Mouse (Mus musculus): ENCODE data around the gene Otub1. TPM values are rescaled to one million over a fixed set of nuclear protein-coding genes. Genes with fewer than 3 reads are reported as not detected.
A peak's percentile ranks its signal among the peaks of the same experiment; 100 is the strongest.

Gene Otub1
- total RNA-seq, 2 experiments from 2014 or later, result 291 to 300 TPM

GRCm38 (mm10) chr19:7212216-7212615, 6.1 kb upstream of the Otub1 start:
- no peak for DNase-seq (ENCODE audit: extremely low spot score in 1 of 2, low spot score in 1 of 2)

GRCm38 (mm10) chr19:7209907-7210646, 4.0 kb upstream of the Otub1 start:
- DNase-seq (ENCODE audit: extremely low spot score in 1 of 2, low spot score in 1 of 2), result no peak

DNA sequence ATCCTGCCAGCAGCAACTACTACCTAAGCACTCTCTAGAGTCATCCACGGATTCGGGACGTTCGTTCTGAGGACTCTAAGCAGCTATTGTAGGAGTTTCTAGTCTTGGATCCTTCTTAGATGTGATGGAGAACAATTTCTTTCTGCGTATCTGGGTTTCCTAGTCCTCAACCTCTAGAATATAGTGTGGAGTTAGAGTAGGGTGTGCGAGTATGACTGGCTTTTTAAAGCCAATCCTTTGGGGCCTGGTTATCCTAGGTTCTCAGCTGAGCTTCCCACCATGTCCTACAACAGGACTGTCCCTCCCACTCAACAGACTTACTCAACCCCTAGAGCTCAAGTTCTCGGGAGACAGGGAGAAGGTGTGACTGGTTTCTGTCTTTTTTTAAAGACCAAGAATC, 790 bp downstream of the Otub1 start:
- DNase-seq (ENCODE audit: extremely low spot score in 1 of 2, low spot score in 1 of 2), result no peak

DNA sequence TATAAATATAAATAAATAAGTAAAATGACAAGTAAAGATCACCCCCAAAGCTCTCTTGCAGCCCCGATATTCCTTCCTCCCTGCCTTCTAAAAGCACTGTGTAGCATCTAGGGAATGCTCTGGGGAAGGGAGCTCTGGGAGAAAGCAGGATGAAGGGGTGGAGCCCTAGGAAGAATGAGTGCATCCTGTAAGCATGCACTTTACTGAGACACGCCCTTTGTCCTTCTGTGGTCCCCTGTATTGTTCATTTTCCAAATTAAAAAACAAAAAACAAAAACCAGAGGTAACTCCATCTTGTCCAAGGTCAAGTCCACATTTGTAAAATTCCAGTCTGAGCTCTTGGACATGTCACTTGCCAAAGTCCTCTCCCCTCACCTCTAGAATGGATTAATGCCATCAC, 1.2 kb downstream of the Otub1 start:
- no peak for DNase-seq (ENCODE audit: extremely low spot score in 1 of 2, low spot score in 1 of 2)

DNA sequence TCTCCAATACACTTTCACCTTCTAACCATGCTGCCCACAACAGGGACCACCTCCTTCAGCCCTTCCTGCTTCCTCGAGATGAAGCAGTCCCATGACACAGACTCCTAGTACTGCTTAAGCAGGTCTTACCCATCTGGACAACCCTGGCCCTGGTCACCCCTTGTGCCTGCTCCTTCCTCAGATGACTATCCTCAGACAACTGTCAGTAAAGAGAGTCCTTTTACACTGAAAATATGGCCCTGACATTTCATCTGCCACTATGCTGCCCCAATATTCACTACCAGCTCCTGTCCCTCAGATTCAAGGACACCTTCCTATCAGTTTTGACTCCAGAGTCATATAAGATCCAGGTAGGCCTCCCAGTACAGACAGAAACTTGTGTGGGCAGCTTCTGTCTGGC, 5.7 kb downstream of the Otub1 start:
- DNase-seq (ENCODE audit: extremely low spot score in 1 of 2, low spot score in 1 of 2), result no peak

- DNase-seq (ENCODE audit: extremely low spot score in 1 of 2, low spot score in 1 of 2), result no peak
Observed at GRCm38 (mm10) chr19:7199089-7199488, 7.0 kb downstream of the Otub1 start.

- DNase-seq (ENCODE audit: extremely low spot score in 1 of 2, low spot score in 1 of 2), result no peak
Observed at GRCm38 (mm10) chr19:7197445-7197844, 8.7 kb downstream of the Otub1 start.

DNA sequence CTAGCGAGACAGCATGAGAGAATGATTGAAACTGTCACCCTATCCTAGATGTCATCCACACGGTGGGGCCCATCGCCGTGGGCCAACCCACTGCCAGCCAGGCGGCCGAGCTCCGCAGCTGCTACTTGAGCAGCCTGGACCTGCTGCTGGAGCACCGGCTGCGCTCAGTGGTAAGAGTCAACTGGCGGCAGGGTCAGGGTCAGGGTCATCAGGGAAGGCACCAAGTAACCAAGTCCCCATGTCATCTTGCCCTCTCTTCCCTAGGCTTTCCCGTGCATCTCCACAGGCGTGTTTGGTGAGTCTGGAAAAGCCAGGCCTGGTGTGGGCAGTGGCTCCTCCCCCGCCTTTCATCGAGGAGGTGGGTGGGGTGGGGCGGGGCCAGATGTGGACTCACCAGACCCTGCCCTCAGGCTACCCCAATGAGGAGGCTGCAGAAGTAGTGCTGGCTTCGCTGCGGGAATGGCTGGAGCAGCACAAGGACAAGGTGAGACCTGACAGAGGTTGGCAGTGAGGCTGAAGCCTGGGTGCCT, 9.3 kb downstream of the Otub1 start:
- DNase-seq (ENCODE audit: extremely low spot score in 1 of 2, low spot score in 1 of 2), result no peak

DNA sequence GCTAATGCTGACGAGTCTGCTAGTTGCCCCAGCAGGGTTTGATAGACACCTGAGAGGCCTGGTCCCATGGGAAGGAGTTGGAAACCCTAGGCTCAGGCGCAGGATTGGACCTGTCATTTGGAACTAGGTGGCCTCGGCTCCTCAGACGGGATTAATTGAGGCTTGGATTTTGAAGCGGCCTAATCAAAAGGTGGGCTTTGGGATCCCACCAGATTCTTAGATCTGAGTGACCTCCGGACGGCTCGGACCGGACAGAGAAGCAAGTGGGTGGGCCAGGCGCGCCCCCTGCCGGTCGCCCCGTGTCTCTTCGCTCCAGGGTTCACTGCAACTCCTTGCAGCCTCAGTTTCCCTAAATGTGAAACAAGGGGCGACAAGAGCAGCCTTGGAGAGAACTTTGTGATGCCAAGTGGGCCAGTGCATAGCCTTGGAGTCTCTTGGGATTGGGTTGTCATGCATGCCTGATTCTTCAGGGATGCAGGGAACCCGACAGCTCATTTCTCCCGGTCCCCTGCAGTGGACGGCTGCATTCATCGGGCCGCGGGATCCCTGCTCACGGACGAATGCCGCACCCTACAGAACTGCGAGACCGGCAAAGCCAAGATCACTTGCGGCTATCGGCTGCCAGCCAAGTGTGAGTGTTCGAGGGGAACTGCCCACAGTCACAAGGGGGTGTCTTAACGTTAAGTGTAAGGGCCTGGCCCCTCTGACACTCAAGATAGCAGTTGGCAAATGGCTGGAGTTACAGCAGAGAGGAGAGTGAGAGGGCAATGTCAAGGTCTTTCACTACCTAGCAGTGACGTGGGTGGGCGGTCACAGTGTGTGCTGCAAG, 10.0 kb downstream of the Otub1 start:
- DNase-seq (ENCODE audit: extremely low spot score in 1 of 2, low spot score in 1 of 2), result peak; percentile 68 to 75

- DNase-seq (ENCODE audit: extremely low spot score in 1 of 2, low spot score in 1 of 2), result no peak
Observed at GRCm38 (mm10) chr19:7192561-7192967, 13.6 kb downstream of the Otub1 start.

DNA sequence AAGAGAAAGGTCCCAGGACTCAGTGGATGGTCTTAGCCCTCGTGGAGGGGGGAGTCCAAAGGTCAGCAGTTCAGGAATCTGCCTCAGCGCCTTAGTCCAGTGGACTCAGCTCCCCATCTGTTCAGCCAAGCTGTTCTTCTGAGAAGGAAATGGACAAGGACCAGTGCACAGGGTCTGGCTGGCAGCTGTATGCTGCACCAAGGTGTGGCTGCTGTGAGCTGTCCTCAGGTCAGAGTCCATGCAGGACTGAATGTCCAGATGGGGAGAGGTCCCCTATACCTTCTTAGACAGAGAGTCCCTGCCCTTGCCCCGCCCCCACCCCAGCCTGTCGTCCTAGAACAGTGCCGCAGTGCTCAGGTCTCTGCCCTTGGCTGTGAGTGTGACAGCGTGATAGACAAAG, 14.5 kb downstream of the Otub1 start:
- DNase-seq (ENCODE audit: extremely low spot score in 1 of 2, low spot score in 1 of 2), result no peak

DNA sequence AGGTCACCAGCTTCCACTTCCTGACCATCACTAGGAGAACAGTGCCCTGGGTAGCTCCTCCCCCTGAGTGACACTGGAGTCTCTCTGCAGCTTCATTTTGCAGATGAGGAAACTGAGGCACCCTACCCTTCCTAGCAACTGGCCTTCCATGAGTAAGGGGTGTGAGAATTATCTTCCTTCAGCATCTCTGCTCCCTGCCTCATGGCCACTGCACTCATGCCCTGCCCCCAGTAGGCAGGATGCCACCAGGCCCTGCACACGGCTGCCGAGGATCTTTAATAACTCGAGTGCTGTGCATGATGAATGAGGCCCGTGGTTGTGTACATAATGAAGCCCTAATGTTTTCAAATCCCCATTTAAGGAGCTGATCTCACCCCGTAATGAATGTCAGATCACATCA, 15.1 kb downstream of the Otub1 start:
- DNase-seq (ENCODE audit: extremely low spot score in 1 of 2, low spot score in 1 of 2), result no peak

DNA sequence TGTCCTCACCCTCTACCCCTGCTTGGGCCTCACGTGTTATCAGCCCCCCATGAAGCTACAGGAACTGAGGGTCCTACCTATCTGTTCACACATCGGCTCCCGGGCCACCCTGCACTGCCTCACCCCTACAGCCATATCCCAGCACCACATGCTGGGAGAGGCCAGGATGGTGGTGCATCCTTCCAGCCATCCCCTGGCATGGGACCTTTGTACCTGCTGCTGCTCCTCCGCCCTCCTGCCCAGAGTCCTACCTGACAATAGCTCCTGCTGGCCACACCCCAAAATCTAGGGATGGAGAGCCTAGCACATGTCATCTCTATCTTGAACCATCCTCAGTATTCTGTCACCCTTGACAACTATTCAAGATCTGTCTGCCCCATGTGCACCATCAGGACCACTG, 17.1 kb downstream of the Otub1 start:
- no peak for DNase-seq (ENCODE audit: extremely low spot score in 1 of 2, low spot score in 1 of 2)

GRCm38 (mm10) chr19:7187157-7187556, 19.0 kb downstream of the Otub1 start:
- no peak for DNase-seq (ENCODE audit: extremely low spot score in 1 of 2, low spot score in 1 of 2)

- no peak for DNase-seq (ENCODE audit: extremely low spot score in 1 of 2, low spot score in 1 of 2)
Observed at GRCm38 (mm10) chr19:7185715-7186291, 20.3 kb downstream of the Otub1 start.

GRCm38 (mm10) chr19:7185059-7185458, 21.1 kb downstream of the Otub1 start:
- no peak for DNase-seq (ENCODE audit: extremely low spot score in 1 of 2, low spot score in 1 of 2)

DNA sequence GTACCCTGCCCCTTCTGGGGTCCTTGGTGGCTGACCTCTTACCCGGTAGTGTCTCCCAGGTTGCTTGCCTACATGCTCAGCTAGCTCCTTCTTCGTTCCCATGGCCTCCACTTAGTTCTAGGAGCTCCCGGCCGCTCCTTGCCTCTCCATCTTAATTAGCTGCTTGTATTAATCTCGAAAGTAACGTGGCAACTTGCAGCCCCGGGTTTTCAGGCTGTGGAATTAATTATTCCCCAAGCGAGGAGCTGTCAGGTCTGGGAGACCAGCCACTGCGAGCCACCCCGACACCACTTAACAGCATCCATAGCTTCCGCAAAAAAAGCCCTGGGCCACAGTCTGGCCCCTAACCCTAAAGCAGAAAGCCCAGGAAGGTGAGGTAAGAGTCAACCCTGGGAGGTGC, 22.7 kb downstream of the Otub1 start:
- no peak for DNase-seq (ENCODE audit: extremely low spot score in 1 of 2, low spot score in 1 of 2)

GRCm38 (mm10) chr19:7182273-7182949, 23.7 kb downstream of the Otub1 start:
- DNase-seq (ENCODE audit: extremely low spot score in 1 of 2, low spot score in 1 of 2), result peak; percentile 66 to 79

- no peak for DNase-seq (ENCODE audit: extremely low spot score in 1 of 2, low spot score in 1 of 2)
Observed at GRCm38 (mm10) chr19:7181496-7181895, 24.6 kb downstream of the Otub1 start.

- no peak for DNase-seq (ENCODE audit: extremely low spot score in 1 of 2, low spot score in 1 of 2)
Observed at GRCm38 (mm10) chr19:7180756-7181405, 25.2 kb downstream of the Otub1 start.
